Mouse (Mus musculus): ENCODE data around the gene Lmod2. TPM values are rescaled to one million over a fixed set of nuclear protein-coding genes. Genes with fewer than 3 reads are reported as not detected.

The Lmod2 gene
- polyA plus RNA-seq, 1 experiment: 1.8 TPM

DNA sequence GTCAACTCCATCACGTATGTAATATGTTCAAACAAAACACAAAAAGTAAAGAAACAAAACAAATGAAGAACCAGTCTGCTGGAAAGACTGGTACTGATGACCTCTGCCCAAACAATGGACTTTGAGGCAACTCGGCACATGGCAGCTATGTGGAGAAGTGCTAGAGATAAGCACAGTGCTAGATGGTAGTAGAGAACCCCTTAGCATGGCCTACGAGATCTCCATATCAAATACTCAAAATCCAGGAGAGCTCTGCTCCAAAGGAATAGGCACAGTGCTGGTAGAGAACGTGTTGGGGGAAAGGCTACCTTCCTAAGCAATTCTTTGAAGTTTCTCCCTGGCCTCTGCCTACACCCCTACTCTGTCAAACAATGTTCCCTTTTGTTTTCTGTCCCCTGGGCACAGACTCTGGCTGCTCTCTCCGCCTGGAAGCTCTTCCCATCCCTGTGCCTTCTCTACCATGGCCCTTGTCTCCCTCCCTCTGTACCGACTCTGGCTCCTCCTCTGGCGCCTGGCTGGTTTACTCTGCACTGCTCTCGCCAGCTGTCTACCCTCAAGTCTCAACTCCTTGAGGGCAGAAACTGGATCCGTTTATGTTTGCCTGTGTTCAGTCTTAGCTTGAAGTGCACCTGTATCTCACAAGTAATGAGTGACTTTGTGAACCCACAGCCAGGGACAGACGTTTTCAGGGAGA lies 5.9 kb upstream of the Lmod2 start:
- Histone ChIP-seq H3K4me1 (ENCODE audit: control insufficient read depth, insufficient read depth, low read length) (no peaks in the 10 kb centered on the region), H3K4me3 (replicated peaks; ENCODE audit: control insufficient read depth, low read depth, low read length) (no peak overlapping the region), H3K27ac (ENCODE audit: control insufficient read depth, insufficient read depth, low read depth, low read length, poor library complexity) (no peak overlapping the region)
- TF ChIP-seq CTCF (IDR thresholded peaks at IDR 0.05; ENCODE audit: control insufficient read depth, insufficient read depth, low read length): no peak
- no peak for TF ChIP-seq POLR2A (IDR thresholded peaks at IDR 0.05; ENCODE audit: borderline replicate concordance, control insufficient read depth, low read depth, low read length)
- WGBS: 75% methylated on average over 10 of the region's 10 CpGs

- TF ChIP-seq POLR2A (IDR thresholded peaks at IDR 0.05; ENCODE audit: borderline replicate concordance, control insufficient read depth, low read depth, low read length) (no peak), CTCF (IDR thresholded peaks at IDR 0.05; ENCODE audit: control insufficient read depth, insufficient read depth, low read length) (no peak)
- 80% methylated on average over 6 of the region's 6 CpGs for WGBS
- Histone ChIP-seq H3K27ac (ENCODE audit: control insufficient read depth, insufficient read depth, low read depth, low read length, poor library complexity) (no peak overlapping the region), H3K4me3 (replicated peaks; ENCODE audit: control insufficient read depth, low read depth, low read length) (no peak overlapping the region), H3K4me1 (ENCODE audit: control insufficient read depth, insufficient read depth, low read length) (no peaks in the 10 kb centered on the region)
These were observed 1.6 kb downstream of the Lmod2 start for GRCm38 (mm10) chr6:24599179-24599578.

DNA sequence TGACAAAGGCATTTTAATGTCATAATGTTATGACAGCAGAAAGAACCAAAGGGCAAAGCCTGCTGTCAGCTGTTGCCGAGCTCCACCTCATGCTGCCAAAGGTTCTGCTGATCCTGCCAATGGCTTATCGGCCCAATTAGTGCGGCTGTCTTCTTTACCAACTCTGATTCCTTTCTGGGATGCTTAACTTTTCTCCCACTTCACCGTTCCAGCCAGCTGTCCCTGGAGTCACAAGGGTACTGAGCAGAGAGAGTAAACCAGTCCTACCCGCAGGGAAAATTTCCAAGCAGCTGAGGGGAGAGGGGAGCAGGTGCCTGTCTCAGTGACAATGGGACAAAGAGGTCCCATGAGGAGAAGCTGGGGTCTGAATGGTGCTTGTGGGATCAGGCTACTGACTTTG lies 2.1 kb downstream of the Lmod2 start:
- H3K27ac ChIP-seq (ENCODE audit: control insufficient read depth, insufficient read depth, low read depth, low read length, poor library complexity): no peak overlapping the region
- no peaks in the 10 kb centered on the region for H3K4me1 ChIP-seq (ENCODE audit: control insufficient read depth, insufficient read depth, low read length)
- 88% methylated on average over 5 of the region's 5 CpGs for WGBS
- TF ChIP-seq CTCF (IDR thresholded peaks at IDR 0.05; ENCODE audit: control insufficient read depth, insufficient read depth, low read length) (no peak), POLR2A (IDR thresholded peaks at IDR 0.05; ENCODE audit: borderline replicate concordance, control insufficient read depth, low read depth, low read length) (no peak)
- H3K4me3 ChIP-seq (replicated peaks; ENCODE audit: control insufficient read depth, low read depth, low read length): no peak overlapping the region

GRCm38 (mm10) chr6:24600134-24600533 lies 2.6 kb downstream of the Lmod2 start:
- TF ChIP-seq POLR2A (IDR thresholded peaks at IDR 0.05; ENCODE audit: borderline replicate concordance, control insufficient read depth, low read depth, low read length) (no peak), CTCF (IDR thresholded peaks at IDR 0.05; ENCODE audit: control insufficient read depth, insufficient read depth, low read length) (no peak)
- 70% methylated on average over 6 of the region's 6 CpGs for WGBS

DNA sequence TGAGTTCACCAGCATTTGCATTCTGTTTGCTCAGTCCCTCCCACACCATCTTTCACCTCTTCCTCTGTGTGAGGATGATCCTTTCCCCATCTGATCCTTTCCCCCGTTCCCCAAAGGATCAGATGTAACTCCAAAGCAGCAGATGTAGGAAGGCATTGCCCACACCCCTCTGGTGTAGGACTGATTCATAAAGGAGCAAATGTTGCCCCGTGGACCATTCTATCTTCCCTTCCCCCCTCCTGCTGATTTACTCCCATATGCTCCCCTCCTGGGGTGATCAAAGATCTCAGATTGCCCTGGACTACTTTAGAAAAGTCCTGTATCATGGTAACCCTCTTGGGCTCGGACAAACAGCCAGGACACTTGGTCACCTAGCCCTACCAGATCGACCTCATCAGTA lies 3.2 kb downstream of the Lmod2 start:
- Histone ChIP-seq H3K27ac (ENCODE audit: control insufficient read depth, insufficient read depth, low read depth, low read length, poor library complexity) (no peak overlapping the region), H3K4me3 (replicated peaks; ENCODE audit: control insufficient read depth, low read depth, low read length) (no peak overlapping the region), H3K4me1 (ENCODE audit: control insufficient read depth, insufficient read depth, low read length) (no peaks in the 10 kb centered on the region)
- TF ChIP-seq POLR2A (IDR thresholded peaks at IDR 0.05; ENCODE audit: borderline replicate concordance, control insufficient read depth, low read depth, low read length) (no peak), CTCF (IDR thresholded peaks at IDR 0.05; ENCODE audit: control insufficient read depth, insufficient read depth, low read length) (no peak)
- 71% methylated on average over 4 of the region's 4 CpGs for WGBS

More at GRCm38 (mm10) chr6:24600134-24600533, 2.6 kb downstream of the Lmod2 start:
- Histone ChIP-seq H3K27ac (ENCODE audit: control insufficient read depth, insufficient read depth, low read depth, low read length, poor library complexity) (no peak overlapping the region), H3K4me1 (ENCODE audit: control insufficient read depth, insufficient read depth, low read length) (no peaks in the 10 kb centered on the region), H3K4me3 (replicated peaks; ENCODE audit: control insufficient read depth, low read depth, low read length) (no peak overlapping the region)

GRCm38 (mm10) chr6:24601668-24602067 lies 4.1 kb downstream of the Lmod2 start:
- Histone ChIP-seq H3K27ac (ENCODE audit: control insufficient read depth, insufficient read depth, low read depth, low read length, poor library complexity) (no peak overlapping the region), H3K4me1 (ENCODE audit: control insufficient read depth, insufficient read depth, low read length) (no peaks in the 10 kb centered on the region), H3K4me3 (replicated peaks; ENCODE audit: control insufficient read depth, low read depth, low read length) (no peak overlapping the region)
- WGBS: 70% methylated on average over 1 of the region's 1 CpGs
- TF ChIP-seq POLR2A (IDR thresholded peaks at IDR 0.05; ENCODE audit: borderline replicate concordance, control insufficient read depth, low read depth, low read length) (no peak), CTCF (IDR thresholded peaks at IDR 0.05; ENCODE audit: control insufficient read depth, insufficient read depth, low read length) (no peak)

DNA sequence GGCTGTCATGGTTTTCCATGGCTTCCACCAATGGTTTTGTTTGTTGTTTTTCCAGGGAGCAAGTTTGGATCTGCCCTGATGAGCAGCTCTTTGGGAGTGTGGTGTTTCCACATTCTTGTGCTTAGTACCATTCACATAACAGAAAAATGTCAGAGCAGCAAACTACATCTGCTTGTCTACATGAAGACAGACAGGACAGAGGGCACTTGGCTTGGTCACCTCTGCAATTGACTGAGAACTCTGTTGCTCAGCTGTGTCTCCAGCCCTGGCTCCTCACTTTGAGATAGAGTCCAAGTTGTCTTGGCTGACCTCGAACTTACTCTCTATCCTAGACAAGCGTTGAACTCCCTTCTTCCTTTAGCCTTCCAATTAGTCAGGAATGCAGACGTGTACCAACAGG lies 4.8 kb downstream of the Lmod2 start:
- WGBS: 80% methylated on average over 3 of the region's 3 CpGs
- Histone ChIP-seq H3K4me1 (ENCODE audit: control insufficient read depth, insufficient read depth, low read length) (no peaks in the 10 kb centered on the region), H3K4me3 (replicated peaks; ENCODE audit: control insufficient read depth, low read depth, low read length) (no peak overlapping the region), H3K27ac (ENCODE audit: control insufficient read depth, insufficient read depth, low read depth, low read length, poor library complexity) (no peak overlapping the region)
- no peak for TF ChIP-seq POLR2A (IDR thresholded peaks at IDR 0.05; ENCODE audit: borderline replicate concordance, control insufficient read depth, low read depth, low read length)
- no peak for TF ChIP-seq CTCF (IDR thresholded peaks at IDR 0.05; ENCODE audit: control insufficient read depth, insufficient read depth, low read length)

GRCm38 (mm10) chr6:24602993-24603392 lies 5.4 kb downstream of the Lmod2 start:
- no peak overlapping the region for H3K27ac ChIP-seq (ENCODE audit: control insufficient read depth, insufficient read depth, low read depth, low read length, poor library complexity)
- 72% methylated on average over 5 of the region's 5 CpGs for WGBS
- no peak overlapping the region for H3K4me3 ChIP-seq (replicated peaks; ENCODE audit: control insufficient read depth, low read depth, low read length)
- H3K4me1 ChIP-seq (ENCODE audit: control insufficient read depth, insufficient read depth, low read length): no peaks in the 10 kb centered on the region
- TF ChIP-seq POLR2A (IDR thresholded peaks at IDR 0.05; ENCODE audit: borderline replicate concordance, control insufficient read depth, low read depth, low read length) (no peak), CTCF (IDR thresholded peaks at IDR 0.05; ENCODE audit: control insufficient read depth, insufficient read depth, low read length) (no peak)

GRCm38 (mm10) chr6:24604289-24604688 lies 6.7 kb downstream of the Lmod2 start:
- no peak for TF ChIP-seq POLR2A (IDR thresholded peaks at IDR 0.05; ENCODE audit: borderline replicate concordance, control insufficient read depth, low read depth, low read length)
- TF ChIP-seq CTCF (IDR thresholded peaks at IDR 0.05; ENCODE audit: control insufficient read depth, insufficient read depth, low read length): no peak
- no peak overlapping the region for H3K27ac ChIP-seq (ENCODE audit: control insufficient read depth, insufficient read depth, low read depth, low read length, poor library complexity)
- WGBS: 85% methylated on average over 7 of the region's 7 CpGs
- no peak overlapping the region for H3K4me3 ChIP-seq (replicated peaks; ENCODE audit: control insufficient read depth, low read depth, low read length)
- H3K4me1 ChIP-seq (ENCODE audit: control insufficient read depth, insufficient read depth, low read length): no peaks in the 10 kb centered on the region
